Comparison of ENCODE assay signal across 16 mouse cellular contexts in the genomic region with DNA sequence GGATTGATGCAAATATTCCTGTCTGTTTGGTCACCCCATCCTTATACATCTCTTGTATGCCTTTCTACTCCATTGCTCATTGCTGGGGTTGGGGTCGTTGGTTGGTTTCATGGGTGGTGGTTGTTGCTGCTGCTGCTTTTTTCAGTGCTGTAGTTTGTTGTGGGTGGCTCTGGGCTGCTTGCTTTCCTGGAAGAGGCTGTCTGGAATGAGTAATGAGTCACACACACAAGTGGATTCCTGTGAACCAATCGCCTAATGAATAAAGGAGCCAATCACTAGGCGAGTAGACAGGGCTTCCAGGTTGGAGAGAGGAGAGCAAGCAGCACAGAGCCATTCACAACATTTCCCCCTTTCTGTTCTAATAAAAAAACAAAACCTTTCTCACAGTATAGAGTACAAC.
"Had no signal": no experiment of that assay in that cellular context is flagged by ENCODE, and none has a peak within 500 bp of the region (broad histone marks: within the 10 kb centered on the region; RNA-seq: fewer than 3 reads in every experiment).

No protein-coding gene starts in this region.

- ATAC-seq: liver, postnatal 0 days; midbrain, embryonic 13.5 days; midbrain, embryonic 15.5 days had no signal

- H3K4me3 ChIP-seq: liver, embryonic 13.5 days; liver, embryonic 15.5 days; lung, embryonic 15.5 days; megakaryocyte, embryonic 14.5 days; midbrain, embryonic 13.5 days; midbrain, embryonic 15.5 days; neural tube, embryonic 12.5 days had no signal

- H3K9me3 ChIP-seq: liver, embryonic 13.5 days; liver, embryonic 15.5 days; lung, embryonic 15.5 days; megakaryocyte, embryonic 14.5 days; midbrain, embryonic 13.5 days; midbrain, embryonic 15.5 days; neural tube, embryonic 12.5 days had no signal

- H3K4me2 ChIP-seq: liver, embryonic 13.5 days; liver, embryonic 15.5 days; lung, embryonic 15.5 days; midbrain, embryonic 11.5 days; midbrain, embryonic 13.5 days; midbrain, embryonic 15.5 days; neural tube, embryonic 12.5 days had no signal

- H3K9ac ChIP-seq: liver, embryonic 13.5 days; liver, embryonic 15.5 days; liver, postnatal 0 days; lung, embryonic 15.5 days; midbrain, embryonic 13.5 days; midbrain, embryonic 15.5 days; neural tube, embryonic 12.5 days had no signal

- H3K27ac ChIP-seq: liver, embryonic 13.5 days; liver, embryonic 15.5 days; lung, embryonic 15.5 days; macrophage; midbrain, embryonic 13.5 days; midbrain, embryonic 15.5 days; neural tube, embryonic 12.5 days had no signal

- H3K36me3 ChIP-seq: midbrain, embryonic 15.5 days had no signal

- H3K4me1 ChIP-seq: midbrain, embryonic 13.5 days; midbrain, embryonic 15.5 days; neural tube, embryonic 12.5 days had no signal

- H3K27me3 ChIP-seq: liver, embryonic 13.5 days; liver, embryonic 15.5 days; lung, embryonic 15.5 days; megakaryocyte, embryonic 14.5 days; midbrain, embryonic 13.5 days; midbrain, embryonic 15.5 days; neural tube, embryonic 12.5 days had no signal

- DNase-seq: liver, embryonic 13.5 days; liver, postnatal 0 days; lung, adult 2 months; lung, postnatal 36 days; right cerebral cortex, postnatal 14 days; thymus, adult 2 months; thymus, postnatal 25 days; thymus, postnatal 4 days had no signal
